In the genomic region with DNA sequence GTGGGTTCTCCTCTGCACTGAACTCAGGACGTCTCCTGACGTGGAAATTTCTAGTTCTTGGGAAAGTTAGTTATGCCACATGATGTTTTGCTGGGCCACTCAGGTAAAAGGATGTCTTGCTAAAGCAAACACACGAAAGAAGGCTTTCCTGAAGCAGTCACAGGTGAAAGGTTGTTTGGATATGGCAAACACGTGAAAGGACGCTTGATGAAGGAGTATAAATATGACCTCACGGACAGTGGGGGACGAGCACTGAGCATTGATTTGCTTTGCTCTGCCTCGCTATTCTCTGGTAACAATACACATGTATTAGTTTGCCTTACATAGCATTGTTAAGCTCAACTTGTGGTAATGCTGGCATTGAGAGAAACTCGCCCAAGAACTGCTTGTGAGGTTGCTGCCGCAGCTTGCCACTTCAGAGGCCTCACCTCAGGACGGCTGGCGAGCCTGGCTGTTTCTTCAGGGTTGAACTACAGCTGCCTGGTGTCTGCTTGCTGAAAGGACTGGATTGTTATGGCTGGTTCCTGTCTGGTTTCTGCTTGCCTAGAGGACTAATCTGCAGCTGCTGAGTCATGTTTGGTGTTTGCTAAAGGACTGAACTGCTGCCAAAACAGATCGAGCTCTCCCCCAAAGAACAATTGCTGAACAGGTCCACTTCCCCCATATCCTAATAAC, we compare ENCODE assay signal across 10 mouse cellular contexts.
DNase-seq lines count a peak whose midpoint lies in the region; ATAC-seq and TF ChIP-seq lines count a peak whose summit lies in the region.
"Had no signal": no experiment of that assay in that cellular context is flagged by ENCODE, and none has a peak within 500 bp of the region (broad histone marks: within the 10 kb centered on the region; RNA-seq: fewer than 3 reads in every experiment).

No protein-coding gene starts in this region.

- no peak overlapping the region for H3K4me3 ChIP-seq in kidney, embryonic 15.5 days (replicated peaks)
- H3K4me3 ChIP-seq in liver, embryonic 16.5 days (ENCODE audit: low read depth, low read length), result no peak overlapping the region
- no peak overlapping the region for H3K4me3 ChIP-seq in forebrain, embryonic 15.5 days
- H3K4me3 ChIP-seq: erythroblast, embryonic 14.5 days had no signal

- H3K4me1 ChIP-seq in kidney, embryonic 15.5 days, result peaks cover 9% of the 10 kb centered on the region
- no peaks in the 10 kb centered on the region; the same call in 1 of the 2 replicates for H3K4me1 ChIP-seq in liver, embryonic 16.5 days (ENCODE audit: control insufficient read depth, low read depth, low read length)
- H3K4me1 ChIP-seq in forebrain, embryonic 15.5 days, result peaks cover 16% of the 10 kb centered on the region

- no peaks in the 10 kb centered on the region for H3K27me3 ChIP-seq in kidney, embryonic 15.5 days
- H3K27me3 ChIP-seq in liver, embryonic 16.5 days (ENCODE audit: control insufficient read depth, insufficient read depth, low read depth, low read length), result no peaks in the 10 kb centered on the region
- H3K27me3 ChIP-seq in forebrain, embryonic 15.5 days, result no peaks in the 10 kb centered on the region
- H3K27me3 ChIP-seq: Patski had no signal

- H3K9ac ChIP-seq in kidney, embryonic 15.5 days, result no peak overlapping the region
- H3K9ac ChIP-seq in liver, embryonic 16.5 days (ENCODE audit: low read depth, low read length), result no peak overlapping the region
- no peak overlapping the region for H3K9ac ChIP-seq in forebrain, embryonic 15.5 days (replicated peaks)

- no peak for TF ChIP-seq POLR2A in brain, embryonic 14.5 days (IDR thresholded peaks at IDR 0.05; ENCODE audit: borderline replicate concordance, extremely low read depth, insufficient read depth, insufficient read length, poor library complexity, severe bottlenecking)

- H3K4me2 ChIP-seq in kidney, embryonic 15.5 days, result no peak overlapping the region
- H3K4me2 ChIP-seq in liver, embryonic 16.5 days (ENCODE audit: low read depth, low read length), result no peak overlapping the region
- H3K4me2 ChIP-seq in forebrain, embryonic 15.5 days (replicated peaks), result no peak overlapping the region

- H3K27ac ChIP-seq in kidney, embryonic 15.5 days, result no peak overlapping the region
- H3K27ac ChIP-seq in liver, embryonic 16.5 days (ENCODE audit: low read length), result peak overlapping the region; percentile 53; the same call in 1 of the 2 replicates
- no peak overlapping the region for H3K27ac ChIP-seq in forebrain, embryonic 15.5 days (replicated peaks)

- 73% methylated on average over 13 of the region's 13 CpGs for WGBS in kidney, embryonic 15.5 days
- 40% methylated on average over 13 of the region's 13 CpGs for WGBS in liver, embryonic 16.5 days (ENCODE audit: insufficient replicate concordance)
- 55% methylated on average over 13 of the region's 13 CpGs for WGBS in forebrain, embryonic 15.5 days

- no peak for TF ChIP-seq CTCF in brain, embryonic 14.5 days (IDR thresholded peaks at IDR 0.05; ENCODE audit: borderline replicate concordance, extremely low read depth, insufficient read depth, insufficient read length)

- peak; percentile 38 for DNase-seq in kidney, adult 9 months
- peak; percentile 71 for DNase-seq in Muller cell, postnatal 12 days (ENCODE audit: inconsistent ontology term)
- DNase-seq in brain, embryonic 14.5 days (ENCODE audit: low read depth), result peak; percentile 80
- no peak for DNase-seq in cerebellum, adult 11 months
- DNase-seq in B cell, adult 2 months, result no peak

- H3K36me3 ChIP-seq in kidney, embryonic 15.5 days, result no peaks in the 10 kb centered on the region
- no peaks in the 10 kb centered on the region for H3K36me3 ChIP-seq in liver, embryonic 16.5 days (ENCODE audit: control insufficient read depth, insufficient read depth)
- H3K36me3 ChIP-seq in forebrain, embryonic 15.5 days, result no peaks in the 10 kb centered on the region

- ATAC-seq in kidney, embryonic 15.5 days (replicated peaks; ENCODE audit: low FRiP score), result no peak
- peak; percentile 49 for ATAC-seq in liver, embryonic 16.5 days (ENCODE audit: low read depth)
- ATAC-seq in forebrain, embryonic 15.5 days (replicated peaks), result no peak
- ATAC-seq: Patski had no signal

- no peaks in the 10 kb centered on the region for H3K9me3 ChIP-seq in kidney, embryonic 15.5 days (replicated peaks)
- no peaks in the 10 kb centered on the region for H3K9me3 ChIP-seq in liver, embryonic 16.5 days (replicated peaks; ENCODE audit: control insufficient read depth, low read length)
- H3K9me3 ChIP-seq in forebrain, embryonic 15.5 days, result no peaks in the 10 kb centered on the region

Comparison
In these comparisons a context has a peak if more than half of its experiments do, and no peak if none do; other contexts are left out.
1. DNase-seq: peak in kidney, adult 9 months (single experiment), Muller cell, postnatal 12 days (single experiment) and brain, embryonic 14.5 days (single experiment); none in cerebellum, adult 11 months (single experiment) and B cell, adult 2 months (0 of 2).